ENCODE assay signal across 10 mouse cellular contexts in the genomic region with DNA sequence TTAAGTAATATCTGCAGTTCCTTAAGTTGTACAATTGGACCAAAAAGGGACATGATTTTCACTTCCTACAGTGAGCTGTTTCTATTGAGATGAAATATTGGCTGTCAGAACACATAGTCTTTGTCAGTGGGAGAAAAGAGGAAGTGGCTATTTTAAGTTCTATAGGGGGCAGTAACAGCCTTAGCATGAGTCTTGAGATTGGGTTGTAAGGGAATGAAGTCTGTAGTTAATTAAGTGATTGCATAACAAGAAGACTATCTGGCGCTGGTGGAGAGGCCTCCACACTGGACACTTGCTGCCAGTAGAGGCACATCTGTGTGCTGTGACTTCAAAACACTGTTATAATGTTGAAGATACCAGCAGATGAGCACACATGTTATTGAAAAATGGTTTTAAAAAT.
A peak's percentile ranks its signal among the peaks of the same experiment; 100 is the strongest.
DNase-seq lines count a peak whose midpoint lies in the region; ATAC-seq and TF ChIP-seq lines count a peak whose summit lies in the region.
"Had no signal": no experiment of that assay in that cellular context is flagged by ENCODE, and none has a peak within 500 bp of the region (broad histone marks: within the 10 kb centered on the region; RNA-seq: fewer than 3 reads in every experiment).

No protein-coding gene starts in this region.

- no peak overlapping the region for H3K4me3 ChIP-seq in liver, embryonic 11.5 days (ENCODE audit: low read depth, low read length)
- no peak overlapping the region for H3K4me3 ChIP-seq in thymus, adult 2 months (ENCODE audit: control insufficient read depth, insufficient read depth, low read length)
- H3K4me3 ChIP-seq: stomach, embryonic 15.5 days had no signal

- H3K9me3 ChIP-seq in liver, embryonic 11.5 days (ENCODE audit: control insufficient read depth, low read length): no peaks in the 10 kb centered on the region
- H3K9me3 ChIP-seq: stomach, embryonic 15.5 days had no signal

- TF ChIP-seq CTCF in thymus, adult 2 months (IDR thresholded peaks at IDR 0.05; ENCODE audit: borderline replicate concordance, control insufficient read depth, extremely low read depth, insufficient read depth, low read length, poor library complexity): no peak

- TF ChIP-seq POLR2A in thymus, adult 2 months (IDR thresholded peaks at IDR 0.05; ENCODE audit: control insufficient read depth, extremely low read depth, insufficient read depth, low read length, poor library complexity): no peak

- no peaks in the 10 kb centered on the region for H3K4me1 ChIP-seq in liver, embryonic 11.5 days (replicated peaks; ENCODE audit: control insufficient read depth, insufficient read depth, low read length)
- H3K4me1 ChIP-seq in thymus, adult 2 months (replicated peaks; ENCODE audit: control insufficient read depth, insufficient read depth, low read length): no peaks in the 10 kb centered on the region
- H3K4me1 ChIP-seq: stomach, embryonic 15.5 days had no signal

- no peak for DNase-seq in frontal cortex, postnatal 14 days (ENCODE audit: low spot score in 2 of 2)
- peak; percentile 7 for DNase-seq in right cerebral cortex, adult 18-20 months
- no peak for DNase-seq in right cerebral cortex, postnatal 36 days (ENCODE audit: low spot score in 2 of 2)
- DNase-seq in liver, embryonic 11.5 days (ENCODE audit: low spot score): no peak
- no peak for DNase-seq in B cell, adult 2 months
- DNase-seq in natural killer cell, adult 2 months (ENCODE audit: low spot score in 2 of 2): no peak
- DNase-seq in thymus, adult 2 months: no peak

- 22% methylated on average over 1 of the region's 1 CpGs for WGBS in liver, embryonic 11.5 days
- WGBS in thymus, adult 2 months: 25% methylated on average over 1 of the region's 1 CpGs

- H3K4me2 ChIP-seq in liver, embryonic 11.5 days: no peak overlapping the region
- H3K4me2 ChIP-seq: stomach, embryonic 15.5 days had no signal

- H3K27me3 ChIP-seq in liver, embryonic 11.5 days (replicated peaks; ENCODE audit: control insufficient read depth, insufficient read depth, low read length): no peaks in the 10 kb centered on the region
- H3K27me3 ChIP-seq in thymus, adult 2 months (ENCODE audit: control insufficient read depth, insufficient read depth, low read length): no peaks in the 10 kb centered on the region
- H3K27me3 ChIP-seq: CH12.LX; stomach, embryonic 15.5 days had no signal

- ATAC-seq in frontal cortex, adult (ENCODE audit: low TSS enrichment): peak; percentile 55
- ATAC-seq in liver, embryonic 11.5 days (replicated peaks; ENCODE audit: low FRiP score): 0 out of 2 replicates have a peak, but pooled peaks have one; percentile 31

- H3K27ac ChIP-seq in liver, embryonic 11.5 days (ENCODE audit: low read depth, low read length): no peak overlapping the region
- H3K27ac ChIP-seq in thymus, adult 2 months (ENCODE audit: control insufficient read depth, insufficient read depth, low read length): no peak overlapping the region
- H3K27ac ChIP-seq: stomach, embryonic 15.5 days had no signal

- no peaks in the 10 kb centered on the region for H3K36me3 ChIP-seq in liver, embryonic 11.5 days (ENCODE audit: control insufficient read depth, insufficient read depth, low read length)
- H3K36me3 ChIP-seq in thymus, adult 2 months (ENCODE audit: control insufficient read depth, insufficient read depth, low read length): no peaks in the 10 kb centered on the region
- H3K36me3 ChIP-seq: stomach, embryonic 15.5 days had no signal

- H3K9ac ChIP-seq in liver, embryonic 11.5 days (ENCODE audit: low read depth, low read length): no peak overlapping the region
- H3K9ac ChIP-seq: stomach, embryonic 15.5 days had no signal
